Mouse (Mus musculus): Measurements from ENCODE around the gene Tmem242.

DNA sequence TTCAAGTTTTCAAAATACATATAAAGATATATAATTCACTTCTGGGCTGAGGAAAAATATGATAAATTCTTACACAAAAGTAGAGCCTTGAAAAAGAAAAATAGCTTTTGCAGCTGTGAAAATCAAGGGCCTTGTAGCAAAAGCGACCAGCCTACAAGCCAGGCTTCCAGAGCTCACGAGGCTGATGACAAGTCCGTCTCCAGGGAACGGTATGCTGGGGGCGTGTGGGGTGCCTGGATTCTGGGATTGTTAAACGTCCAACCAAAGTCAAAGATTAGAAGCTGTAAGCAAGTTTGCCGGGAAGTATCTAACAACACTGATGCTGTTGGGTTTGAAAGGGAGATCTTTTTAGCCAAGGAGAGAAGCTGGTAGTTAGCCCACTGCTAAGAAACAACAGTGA, 68.5 kb downstream of the Tmem242 start:
- TF ChIP-seq POLR2A (IDR thresholded peaks at IDR 0.05; ENCODE audit: borderline replicate concordance, insufficient read depth, low read length) (no peak), CTCF (IDR thresholded peaks at IDR 0.05; ENCODE audit: borderline replicate concordance, insufficient read depth, low read depth, low read length) (no peak)

Data from cerebellum, adult 2 months (tissue).